Mouse (Mus musculus) forebrain, embryonic 16.5 days (tissue): ENCODE measurements at regions not wholly inside any gene's neighbourhood (a gene's known extent, or its start where the extent isn't known, plus 50 kb on each side); places are given as distances from the start of the nearest gene placed in this dataset.

Experiments
- ATAC-seq: fragments of 200-750 bp; cut with Nextera tagmentation; 2 replicates; pipeline ENCODE4 v1.8.0; 2017; ENCODE audit warnings: mild to moderate bottlenecking, moderate library complexity
- H3K27ac ChIP-seq: fragments of 300-500 bp; sonication (generic); 2 replicates; pipeline ENCODE4 v1.5.1; 2014; ENCODE audit warnings: low read length, control low read depth
- H3K27me3 ChIP-seq: fragments of 300-500 bp; sonication (generic); replicated peaks from 2 replicates; pipeline ENCODE4 v1.6.1; 2014; ENCODE audit warnings: low read length; ENCODE audit not compliant: control insufficient read depth, insufficient read depth
- H3K36me3 ChIP-seq: fragments of 300-500 bp; sonication (generic); 2 replicates; pipeline ENCODE4 v1.6.1; 2014; ENCODE audit not compliant: control insufficient read depth, insufficient read depth
- H3K4me1 ChIP-seq: fragments of 300-500 bp; sonication (generic); replicated peaks from 2 replicates; pipeline ENCODE4 v1.6.1; 2014; ENCODE audit warnings: low read length; ENCODE audit not compliant: control insufficient read depth, insufficient read depth
- H3K4me2 ChIP-seq: fragments of 300-500 bp; sonication (generic); 2 replicates; pipeline ENCODE4 v1.6.1; 2014; ENCODE audit warnings: mild to moderate bottlenecking, low read length, control low read depth
- H3K4me3 ChIP-seq: fragments of 300-500 bp; sonication (generic); replicated peaks from 2 replicates; pipeline ENCODE4 v1.5.1; 2014; ENCODE audit warnings: mild to moderate bottlenecking, low read length, control low read depth
- H3K9ac ChIP-seq: fragments of 300-500 bp; sonication (generic); replicated peaks from 2 replicates; pipeline ENCODE4 v1.6.1; 2014; ENCODE audit warnings: low read depth, low read length, control low read depth
- H3K9me3 ChIP-seq: fragments of 300-500 bp; sonication (generic); 2 replicates; pipeline ENCODE4 v1.6.1; 2016; ENCODE audit warnings: low read length; ENCODE audit not compliant: control insufficient read depth
- WGBS: fragments of 180-500 bp; shearing (Covaris S2); extraction: QIAGEN DNeasy Blood & Tissue Kit; methylation state at CpG from one replicate; pipeline ENCODE4 v1.1.7; 2014; 5-methylcytosine and 5-hydroxymethylcytosine counted together

DNA sequence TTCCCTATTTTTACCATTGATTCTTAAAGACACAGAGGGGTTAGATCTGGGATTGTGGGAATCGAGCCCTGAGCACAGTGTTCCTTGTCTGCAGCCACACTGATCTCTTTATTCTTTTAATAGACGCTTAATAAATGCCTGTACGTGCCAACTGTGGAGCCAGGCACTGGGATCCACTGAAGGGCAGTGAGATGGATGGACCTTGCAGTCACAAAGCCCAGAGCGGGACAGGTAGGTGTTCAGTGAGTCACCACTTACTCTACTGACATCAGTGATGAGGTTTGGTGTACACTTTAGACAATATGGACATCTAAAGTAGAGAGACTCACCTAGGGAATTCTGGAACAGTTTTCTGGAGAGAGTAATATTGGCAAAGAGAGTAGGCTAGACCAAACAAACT lies 56.8 kb upstream of the Cnih3 start:
- ATAC-seq = no peak
- Histone ChIP-seq H3K36me3 (no peaks in the 10 kb centered on the region), H3K27ac (no peak overlapping the region), H3K9ac (no peak overlapping the region), H3K4me1 (no peaks in the 10 kb centered on the region), H3K9me3 (no peaks in the 10 kb centered on the region), H3K4me2 (no peak overlapping the region), H3K27me3 (no peaks in the 10 kb centered on the region), H3K4me3 (no peak overlapping the region)
- WGBS = 79% methylated on average over 4 of the region's 4 CpGs

DNA sequence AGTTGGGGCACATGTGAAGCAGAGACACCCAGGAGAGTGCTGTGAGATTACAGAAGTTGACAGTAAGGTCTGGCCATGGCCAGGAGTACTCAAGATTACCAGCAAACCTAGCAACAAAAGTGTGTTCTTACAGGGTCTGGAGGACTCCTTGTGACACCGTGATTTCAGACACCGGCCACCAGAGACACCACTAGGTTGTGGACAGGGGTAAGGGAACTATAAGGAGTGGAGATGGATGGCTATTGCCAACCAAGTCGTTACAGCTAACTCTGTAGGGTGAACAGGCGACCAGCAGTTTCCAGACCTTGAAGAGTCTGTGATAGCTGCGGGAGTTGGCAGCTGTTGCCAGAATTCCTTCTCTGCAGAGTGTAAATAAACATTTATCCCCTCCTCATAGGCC lies 54.4 kb upstream of the Cnih3 start:
- ATAC-seq = no peak
- H3K27me3 ChIP-seq = no peaks in the 10 kb centered on the region
- H3K4me1 ChIP-seq = no peaks in the 10 kb centered on the region
- H3K9me3 ChIP-seq = no peaks in the 10 kb centered on the region
- no peak overlapping the region for H3K9ac ChIP-seq
- no peak overlapping the region for H3K4me2 ChIP-seq
- no peaks in the 10 kb centered on the region for H3K36me3 ChIP-seq
- no peak overlapping the region for H3K4me3 ChIP-seq
- no peak overlapping the region for H3K27ac ChIP-seq
- 83% methylated on average over 5 of the region's 5 CpGs for WGBS

DNA sequence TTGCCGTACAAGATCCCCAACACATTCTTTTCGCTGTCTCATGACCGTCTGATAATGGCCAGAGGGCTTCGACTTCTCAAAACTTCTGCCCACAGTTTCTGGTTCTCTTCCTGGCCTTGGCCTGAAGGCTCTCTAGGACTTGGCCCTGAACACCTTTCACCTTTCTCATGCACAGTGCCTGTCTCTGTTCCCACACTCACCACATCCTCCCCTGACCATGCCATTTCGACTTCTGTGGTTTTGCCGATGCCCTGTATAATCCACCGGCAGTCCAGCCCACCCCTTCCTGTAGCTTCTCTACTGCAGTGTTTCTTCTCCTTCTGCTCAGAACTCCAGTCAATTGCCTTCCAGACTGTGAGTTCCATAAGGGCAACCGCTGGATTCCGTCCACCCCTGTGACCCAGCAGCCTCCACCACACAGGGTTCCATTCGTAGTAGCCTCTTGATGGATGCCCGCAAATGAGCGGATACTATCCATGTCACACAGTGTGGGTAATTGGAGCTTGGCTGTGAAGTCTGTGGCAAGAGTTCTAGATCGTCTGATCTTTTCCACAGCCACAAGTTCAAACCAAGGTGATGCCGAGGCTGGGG lies 53.3 kb upstream of the Cnih3 start:
- no peak overlapping the region for H3K4me3 ChIP-seq
- H3K36me3 ChIP-seq = no peaks in the 10 kb centered on the region
- no peaks in the 10 kb centered on the region for H3K27me3 ChIP-seq
- H3K27ac ChIP-seq = no peak overlapping the region
- H3K9me3 ChIP-seq = no peaks in the 10 kb centered on the region
- no peaks in the 10 kb centered on the region for H3K4me1 ChIP-seq
- no peak for ATAC-seq
- no peak overlapping the region for H3K9ac ChIP-seq
- 93% methylated on average over 14 of the region's 14 CpGs for WGBS
- no peak overlapping the region for H3K4me2 ChIP-seq

GRCm38 (mm10) chr1:181299826-181300225 lies 52.6 kb upstream of the Cnih3 start:
- Histone ChIP-seq H3K9me3 (no peaks in the 10 kb centered on the region), H3K4me1 (no peaks in the 10 kb centered on the region), H3K4me2 (no peak overlapping the region), H3K9ac (no peak overlapping the region), H3K27me3 (no peaks in the 10 kb centered on the region), H3K4me3 (no peak overlapping the region), H3K27ac (no peak overlapping the region), H3K36me3 (no peaks in the 10 kb centered on the region)
- WGBS = 83% methylated on average over 6 of the region's 6 CpGs
- no peak for ATAC-seq

DNA sequence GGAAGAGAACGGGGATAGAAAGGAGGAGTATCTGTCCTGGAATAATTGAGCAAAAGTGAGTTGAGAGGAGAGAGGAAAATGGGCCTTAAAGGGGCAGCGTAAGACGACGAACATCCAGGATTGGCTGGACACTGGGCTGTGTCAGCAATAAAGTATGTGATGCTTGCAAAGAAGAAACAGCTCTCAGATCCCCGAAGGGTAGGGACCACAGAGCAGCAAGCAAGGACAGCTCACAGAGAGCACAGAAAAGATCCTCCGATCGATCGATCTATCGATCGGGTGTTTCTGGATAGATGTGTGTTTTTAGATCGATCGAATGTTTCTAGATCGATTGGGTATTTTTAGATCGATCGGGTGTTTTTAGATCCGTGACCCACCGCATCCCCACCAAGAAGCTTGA lies 50.3 kb upstream of the Cnih3 start:
- Histone ChIP-seq H3K4me3 (no peak overlapping the region), H3K4me2 (no peak overlapping the region), H3K27me3 (no peaks in the 10 kb centered on the region), H3K4me1 (no peaks in the 10 kb centered on the region), H3K36me3 (no peaks in the 10 kb centered on the region), H3K27ac (no peak overlapping the region), H3K9me3 (no peaks in the 10 kb centered on the region), H3K9ac (no peak overlapping the region)
- WGBS = 94% methylated on average over 17 of the region's 17 CpGs
- no peak for ATAC-seq
